Mouse (Mus musculus) left cerebral cortex, adult 18-20 months (tissue): Measurements from ENCODE around the gene Socs2. TPM values are rescaled to one million over a fixed set of nuclear protein-coding genes. Genes with fewer than 3 reads are reported as not detected.
A peak's percentile ranks its signal among the peaks of the same experiment; 100 is the strongest.

ENCODE experiments used
- DNase-seq, 2 experiments: peaks; one replicate each; pipeline ENCODE4 v3.0.0; 2021 to 2022; ENCODE audit warnings: low spot score in 2 of 2, mixed read lengths in 1 of 2
- total RNA-seq, 2 experiments: library from RNA; stranded (reverse); gene quantifications; 2 replicates each; pipeline ENCODE4 v1.2.3; 2021

The Socs2 gene
- total RNA-seq, 2 experiments from 2014 or later = 26.9 to 31.7 TPM

GRCm38 (mm10) chr10:95422681-95423080 is 5.7 kb upstream of the Socs2 start:
- DNase-seq = no peak

GRCm38 (mm10) chr10:95420284-95420683 is 3.3 kb upstream of the Socs2 start:
- no peak for DNase-seq

GRCm38 (mm10) chr10:95419726-95420125 is 2.7 kb upstream of the Socs2 start:
- no peak for DNase-seq

- DNase-seq = no peak
Observed at GRCm38 (mm10) chr10:95418631-95419030, 1.7 kb upstream of the Socs2 start.

GRCm38 (mm10) chr10:95417496-95418236 is 686 bp upstream of the Socs2 start:
- DNase-seq = peak; percentile 66 to 68

GRCm38 (mm10) chr10:95416361-95416684 is 657 bp downstream of the Socs2 start:
- DNase-seq = no peak

GRCm38 (mm10) chr10:95415533-95416360 is 1.2 kb downstream of the Socs2 start:
- peak; percentile 54 to 67 for DNase-seq

- no peak for DNase-seq
Observed at GRCm38 (mm10) chr10:95415159-95415532, 1.8 kb downstream of the Socs2 start.

GRCm38 (mm10) chr10:95414316-95415158 is 2.4 kb downstream of the Socs2 start:
- DNase-seq = peak; percentile 55 to 74

GRCm38 (mm10) chr10:95411139-95411538 is 5.8 kb downstream of the Socs2 start:
- DNase-seq = no peak

- no peak for DNase-seq
Observed at GRCm38 (mm10) chr10:95410709-95411108, 6.3 kb downstream of the Socs2 start.

- no peak for DNase-seq
Observed at GRCm38 (mm10) chr10:95410209-95410608, 6.8 kb downstream of the Socs2 start.

GRCm38 (mm10) chr10:95409149-95409548 is 7.8 kb downstream of the Socs2 start:
- DNase-seq = no peak

- DNase-seq = no peak
Observed at GRCm38 (mm10) chr10:95408487-95408886, 8.5 kb downstream of the Socs2 start.

- no peak for DNase-seq
Observed at GRCm38 (mm10) chr10:95407541-95408160, 9.3 kb downstream of the Socs2 start.

- DNase-seq = no peak
Observed at GRCm38 (mm10) chr10:95404774-95405173, 12.2 kb downstream of the Socs2 start.

- DNase-seq = no peak
Observed at GRCm38 (mm10) chr10:95399689-95400354, 17.2 kb downstream of the Socs2 start.

GRCm38 (mm10) chr10:95398489-95398888 is 18.5 kb downstream of the Socs2 start:
- no peak for DNase-seq

GRCm38 (mm10) chr10:95397191-95397835 is 19.7 kb downstream of the Socs2 start:
- no peak for DNase-seq

- DNase-seq = no peak
Observed at GRCm38 (mm10) chr10:95396356-95396755, 20.6 kb downstream of the Socs2 start.
